In the genomic region with DNA sequence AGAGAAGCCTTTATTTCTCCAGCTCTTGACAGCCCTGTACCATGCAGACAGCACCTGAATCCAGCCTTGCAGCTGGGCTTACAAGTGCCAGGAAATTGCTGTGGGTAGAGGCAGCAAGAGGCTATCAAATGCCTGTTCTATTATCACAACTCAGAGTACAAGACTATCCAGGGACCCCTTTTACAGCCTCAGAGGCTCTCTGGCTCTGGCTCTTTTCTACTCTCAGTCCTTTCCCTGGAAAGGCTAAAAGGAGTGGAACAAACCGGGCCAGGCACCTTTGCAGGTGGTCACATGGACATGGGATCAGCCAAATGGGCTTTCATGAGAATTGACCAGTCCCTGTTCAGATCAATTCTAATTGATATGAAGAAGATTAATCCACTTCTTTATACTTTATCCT, we compare ENCODE assay signal across 18 mouse cellular contexts.
"Had no signal": no experiment of that assay in that cellular context is flagged by ENCODE, and none has a peak within 500 bp of the region (broad histone marks: within the 10 kb centered on the region; RNA-seq: fewer than 3 reads in every experiment).

No protein-coding gene starts in this region.

- H3K4me3 ChIP-seq: midbrain, embryonic 10.5 days; midbrain, embryonic 12.5 days; myocyte; neural tube, embryonic 13.5 days had no signal

- H3K4me2 ChIP-seq: lung, embryonic 14.5 days; midbrain, embryonic 12.5 days; neural tube, embryonic 13.5 days had no signal

- H3K9ac ChIP-seq: lung, embryonic 14.5 days; midbrain, embryonic 12.5 days; neural tube, embryonic 13.5 days had no signal

- ATAC-seq: midbrain, embryonic 16.5 days had no signal

- H3K4me1 ChIP-seq: midbrain, embryonic 10.5 days; midbrain, embryonic 12.5 days; neural tube, embryonic 13.5 days had no signal

- H3K36me3 ChIP-seq: midbrain, embryonic 10.5 days; midbrain, embryonic 12.5 days; neural tube, embryonic 13.5 days had no signal

- H3K27ac ChIP-seq: midbrain, embryonic 10.5 days; midbrain, embryonic 12.5 days; neural tube, embryonic 13.5 days had no signal

- DNase-seq: lung, adult 18-20 months; lung, embryonic 14.5 days; lung, postnatal 10 days; lung, postnatal 4 days; midbrain, embryonic 14.5 days; retina, postnatal 1 day; right cerebral cortex, adult 18-20 months; right cerebral cortex, postnatal 25 days; right cerebral cortex, postnatal 4 days; spleen, adult 18-20 months; thymus, adult 2 months; thymus, postnatal 25 days; thymus, postnatal 4 days had no signal

- H3K9me3 ChIP-seq: midbrain, embryonic 10.5 days; midbrain, embryonic 12.5 days; neural tube, embryonic 13.5 days had no signal

- H3K27me3 ChIP-seq: midbrain, embryonic 12.5 days; neural tube, embryonic 13.5 days had no signal
